Mouse (Mus musculus) spleen, adult 2 months (tissue): ENCODE results near the gene Srcap.

ENCODE experiments used
- CTCF ChIP-seq: fragments of 200-500 bp; IDR thresholded peaks from 2 replicates; pipeline ENCODE4 v1.5.1; 2011; ENCODE audit warnings: mild to moderate bottlenecking, inconsistent platforms; ENCODE audit not compliant: insufficient read depth, insufficient read length, insufficient replicate concordance; ENCODE audit errors: extremely low read depth
- POLR2A ChIP-seq: fragments of 200-500 bp; IDR thresholded peaks from 2 replicates; pipeline ENCODE4 v1.6.1; 2011; ENCODE audit warnings: low read depth, low read length, inconsistent platforms

DNA sequence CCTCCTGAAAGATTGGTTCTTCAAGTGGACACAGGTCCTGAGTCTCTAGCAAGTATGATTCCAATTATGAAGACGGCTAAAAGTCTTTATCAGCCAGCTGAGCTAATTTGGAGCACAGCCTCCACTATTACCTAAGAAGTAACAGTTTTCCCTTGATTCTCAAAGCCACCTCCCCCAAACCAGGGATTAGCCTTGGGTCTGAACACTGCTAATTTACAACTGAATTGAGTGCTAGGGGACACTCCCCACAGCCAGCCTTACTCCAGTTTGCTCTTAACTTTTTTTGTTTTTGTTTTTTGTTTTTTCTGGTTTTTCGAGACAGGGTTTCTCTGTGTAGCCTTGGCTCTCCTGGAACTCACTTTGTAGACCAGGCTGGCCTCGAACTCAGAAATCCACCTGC lies 46.6 kb upstream of the Srcap start:
- TF ChIP-seq CTCF: no peak
- TF ChIP-seq POLR2A: no peak
